ENCODE assay signal across 9 mouse cellular contexts in genomic region chr14:26530350-26530749, GRCm38 (mm10). TPM values are rescaled to one million over a fixed set of nuclear protein-coding genes. Genes with fewer than 3 reads are reported as not detected.
DNase-seq lines count a peak whose midpoint lies in the region; ATAC-seq and TF ChIP-seq lines count a peak whose summit lies in the region.
"Had no signal": no experiment of that assay in that cellular context is flagged by ENCODE, and none has a peak within 500 bp of the region (broad histone marks: within the 10 kb centered on the region; RNA-seq: fewer than 3 reads in every experiment).

No protein-coding gene starts in this region.

- 71% methylated on average over 7 of the region's 7 CpGs for WGBS in embryonic facial prominence, embryonic 13.5 days
- WGBS in embryonic facial prominence, embryonic 10.5 days: 84% methylated on average over 7 of the region's 7 CpGs
- WGBS in lung, embryonic 14.5 days: 65% methylated on average over 7 of the region's 7 CpGs
- WGBS in neural tube, embryonic 15.5 days: 64% methylated on average over 7 of the region's 7 CpGs

- peaks cover 4% of the 10 kb centered on the region; the same call in 1 of the 2 replicates for H3K36me3 ChIP-seq in embryonic facial prominence, embryonic 13.5 days
- peaks cover 38% of the 10 kb centered on the region for H3K36me3 ChIP-seq in embryonic facial prominence, embryonic 10.5 days (replicated peaks)
- no peaks in the 10 kb centered on the region; the same call in 1 of the 2 replicates for H3K36me3 ChIP-seq in lung, embryonic 14.5 days (ENCODE audit: insufficient read depth)
- H3K36me3 ChIP-seq in neural tube, embryonic 15.5 days: no peaks in the 10 kb centered on the region

- peak overlapping the region; percentile 26; the same call in 1 of the 2 replicates for H3K4me2 ChIP-seq in embryonic facial prominence, embryonic 13.5 days
- H3K4me2 ChIP-seq in lung, embryonic 14.5 days: 0 out of 2 replicates have a peak overlapping the region, but pooled peaks have one; percentile 2
- peak overlapping the region; percentile 19; the same call in 1 of the 2 replicates for H3K4me2 ChIP-seq in neural tube, embryonic 15.5 days

- no peak overlapping the region for H3K9ac ChIP-seq in embryonic facial prominence, embryonic 13.5 days
- H3K9ac ChIP-seq in lung, embryonic 14.5 days: no peak overlapping the region
- H3K9ac ChIP-seq in neural tube, embryonic 15.5 days (replicated peaks): no peak overlapping the region

- TF ChIP-seq CTCF in lung, embryonic 14.5 days (IDR thresholded peaks at IDR 0.05; ENCODE audit: low read depth): no peak

- no peak overlapping the region for H3K4me3 ChIP-seq in embryonic facial prominence, embryonic 13.5 days
- H3K4me3 ChIP-seq in embryonic facial prominence, embryonic 10.5 days: no peak overlapping the region
- no peak overlapping the region for H3K4me3 ChIP-seq in lung, embryonic 14.5 days (ENCODE audit: low read depth, low read length)
- H3K4me3 ChIP-seq in neural tube, embryonic 15.5 days (replicated peaks): no peak overlapping the region

- H3K4me1 ChIP-seq in embryonic facial prominence, embryonic 13.5 days: peaks cover 39% of the 10 kb centered on the region
- peaks cover 40% of the 10 kb centered on the region for H3K4me1 ChIP-seq in embryonic facial prominence, embryonic 10.5 days
- peaks cover 12% of the 10 kb centered on the region; the same call in 1 of the 2 replicates for H3K4me1 ChIP-seq in lung, embryonic 14.5 days (ENCODE audit: insufficient read depth)
- peaks cover 54% of the 10 kb centered on the region for H3K4me1 ChIP-seq in neural tube, embryonic 15.5 days

- ATAC-seq in embryonic facial prominence, embryonic 13.5 days (ENCODE audit: insufficient number of reproducible peaks, insufficient read depth, low FRiP score, low TSS enrichment, low read depth): no peak
- no peak for ATAC-seq in lung, embryonic 14.5 days (ENCODE audit: insufficient read depth)
- no peak for ATAC-seq in neural tube, embryonic 15.5 days (ENCODE audit: low FRiP score)
- no peak for ATAC-seq in inflammation-experienced regulatory T-cells, adult 6 months

- no peak overlapping the region for H3K27ac ChIP-seq in embryonic facial prominence, embryonic 13.5 days
- H3K27ac ChIP-seq in embryonic facial prominence, embryonic 10.5 days (replicated peaks): no peak overlapping the region
- no peak overlapping the region for H3K27ac ChIP-seq in lung, embryonic 14.5 days (ENCODE audit: low read depth)
- no peak overlapping the region for H3K27ac ChIP-seq in neural tube, embryonic 15.5 days (replicated peaks)

- no peaks in the 10 kb centered on the region for H3K27me3 ChIP-seq in embryonic facial prominence, embryonic 13.5 days
- no peaks in the 10 kb centered on the region for H3K27me3 ChIP-seq in embryonic facial prominence, embryonic 10.5 days (replicated peaks; ENCODE audit: low read depth, poor library complexity, severe bottlenecking)
- no peaks in the 10 kb centered on the region for H3K27me3 ChIP-seq in lung, embryonic 14.5 days (ENCODE audit: insufficient read depth, low read length)
- no peaks in the 10 kb centered on the region for H3K27me3 ChIP-seq in neural tube, embryonic 15.5 days (replicated peaks)

- H3K9me3 ChIP-seq in embryonic facial prominence, embryonic 13.5 days: no peaks in the 10 kb centered on the region
- H3K9me3 ChIP-seq in embryonic facial prominence, embryonic 10.5 days: no peaks in the 10 kb centered on the region
- no peaks in the 10 kb centered on the region for H3K9me3 ChIP-seq in lung, embryonic 14.5 days (ENCODE audit: low read depth, low read length)
- H3K9me3 ChIP-seq in neural tube, embryonic 15.5 days (replicated peaks): no peaks in the 10 kb centered on the region

- no peak for DNase-seq in embryonic facial prominence, embryonic 10.5 days (ENCODE audit: low spot score)
- no peak for DNase-seq in lung, embryonic 14.5 days
- no peak for DNase-seq in lung, postnatal 14 days
- DNase-seq in kidney, postnatal 25 days: peak; percentile 73 to 88
- DNase-seq in layer of hippocampus, adult 18-20 months (ENCODE audit: low spot score in 2 of 2): no peak
- DNase-seq: gastrocnemius, postnatal 10 days had no signal

RNA-seq across cellular contexts. Expression of gene Slmap, which starts 4.4 kb away (rescaled TPM):
- 17.1 and 19.6 TPM in 2 replicates for polyA plus RNA-seq in embryonic facial prominence, embryonic 13.5 days (2015; fragmentation: Nextera tagmentation; extraction: Ambion mirVana)
- 15.8 and 16.7 TPM in 2 replicates for polyA plus RNA-seq in embryonic facial prominence, embryonic 10.5 days (2016; fragmentation: Nextera tagmentation; extraction: Ambion mirVana)
- 30.1 and 31.4 TPM in 2 replicates for polyA plus RNA-seq in lung, embryonic 14.5 days (2014; fragmentation: Nextera tagmentation; extraction: Ambion mirVana)
- polyA plus RNA-seq in neural tube, embryonic 15.5 days (2015; fragmentation: Nextera tagmentation; extraction: Ambion mirVana): 13.4 and 14.8 TPM in 2 replicates
- polyA plus RNA-seq in inflammation-experienced regulatory T-cells, adult 6 months (2017; shearing (Covaris generic)): 10 to 100 TPM; 17.6 to 23.4 (median 19.2) TPM
- 100 to 1,000 TPM in 1 of 2 experiments, 10 to 100 TPM in 1; 99.2 to 103 TPM for total RNA-seq in layer of hippocampus, adult 18-20 months (2021)

RNA-seq across cellular contexts. Expression of gene Dennd6a, which starts 43.3 kb away (rescaled TPM):
- polyA plus RNA-seq in embryonic facial prominence, embryonic 13.5 days (2015; fragmentation: Nextera tagmentation; extraction: Ambion mirVana): 34.3 and 34.5 TPM in 2 replicates
- 30.5 and 30.7 TPM in 2 replicates for polyA plus RNA-seq in embryonic facial prominence, embryonic 10.5 days (2016; fragmentation: Nextera tagmentation; extraction: Ambion mirVana)
- polyA plus RNA-seq in lung, embryonic 14.5 days (2014; fragmentation: Nextera tagmentation; extraction: Ambion mirVana): 38.9 and 39.1 TPM in 2 replicates
- polyA plus RNA-seq in neural tube, embryonic 15.5 days (2015; fragmentation: Nextera tagmentation; extraction: Ambion mirVana): 17.1 and 21.0 TPM in 2 replicates
- 1 to 10 TPM; 3.3 to 7.0 (median 3.4) TPM for polyA plus RNA-seq in inflammation-experienced regulatory T-cells, adult 6 months (2017; shearing (Covaris generic))
- total RNA-seq in layer of hippocampus, adult 18-20 months (2021): 10 to 100 TPM; 24.8 to 25.6 TPM

Comparison
In these comparisons a context has a peak if more than half of its experiments do, and no peak if none do; other contexts are left out.
1. DNase-seq: peak in kidney, postnatal 25 days (2 of 2); none in embryonic facial prominence, embryonic 10.5 days (single experiment), lung, embryonic 14.5 days (single experiment), lung, postnatal 14 days (single experiment) and layer of hippocampus, adult 18-20 months (0 of 2).
2. Peak in every context shown above with its lines, with median percentiles within 50 percentile points of each other: H3K4me2 ChIP-seq.